Mouse (Mus musculus) small intestine, adult 2 months (tissue): ENCODE measurements around the gene Wbp2nl.
A peak's percentile ranks its signal among the peaks of the same experiment; 100 is the strongest.

Source experiments
- CTCF ChIP-seq: fragments of 200-500 bp; IDR thresholded peaks from 2 replicates; pipeline ENCODE4 v1.5.1; 2012; ENCODE audit warnings: low read depth, mild to moderate bottlenecking, control low read depth, inconsistent platforms, low read length, moderate library complexity, mixed read lengths; ENCODE audit not compliant: insufficient replicate concordance, insufficient read length; ENCODE audit errors: extremely low read depth
- POLR2A ChIP-seq: fragments of 200-500 bp; IDR thresholded peaks from 2 replicates; pipeline ENCODE4 v1.6.1; 2012; ENCODE audit warnings: low read depth, mild to moderate bottlenecking, control low read depth, inconsistent platforms, low read length, moderate library complexity

- TF ChIP-seq CTCF (no peak), POLR2A (0 out of 2 replicates have a peak, but pooled peaks have one; percentile 15)
Measured at GRCm38 (mm10) chr15:82353078-82353744, 54.5 kb downstream of the Wbp2nl start.
